Mouse (Mus musculus) spleen, adult 2 months (tissue): Measurements from ENCODE around the gene Fxr2.

Source experiments
- CTCF ChIP-seq: fragments of 200-500 bp; IDR thresholded peaks from 2 replicates; pipeline ENCODE4 v1.5.1; 2011; ENCODE audit warnings: mild to moderate bottlenecking, inconsistent platforms; ENCODE audit not compliant: insufficient read depth, insufficient read length, insufficient replicate concordance; ENCODE audit errors: extremely low read depth
- POLR2A ChIP-seq: fragments of 200-500 bp; IDR thresholded peaks from 2 replicates; pipeline ENCODE4 v1.6.1; 2011; ENCODE audit warnings: low read depth, low read length, inconsistent platforms

DNA sequence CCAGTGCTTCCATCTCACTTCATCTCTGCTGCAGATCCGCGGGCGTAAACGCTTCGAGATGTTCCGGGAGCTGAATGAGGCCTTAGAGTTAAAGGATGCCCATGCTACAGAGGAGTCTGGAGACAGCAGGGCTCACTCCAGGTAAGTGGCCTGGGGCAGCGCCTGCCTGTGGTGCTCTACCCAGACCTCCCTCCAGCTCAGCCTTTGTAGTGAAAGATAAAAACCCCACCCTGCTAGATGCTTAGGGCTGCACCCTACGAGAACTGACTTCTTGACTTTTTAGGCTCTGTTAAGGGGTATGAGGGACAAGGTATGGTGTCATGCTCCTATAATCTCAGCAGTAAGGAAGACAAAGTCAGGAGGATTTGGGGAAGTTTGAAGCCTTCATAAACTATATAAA is 42.2 kb upstream of the Fxr2 start:
- TF ChIP-seq CTCF (no peak), POLR2A (no peak)
